Mouse (Mus musculus) A20 (cell line): ENCODE data around the gene Gcn1l1.

Source experiments
- DNase-seq: peaks from one replicate; pipeline ENCODE4 v3.0.0-alpha.2; 2011; ENCODE audit warnings: low read depth, low spot score

The Gcn1l1 gene

GRCm38 (mm10) chr5:115656677-115657076 is 91.6 kb downstream of the Gcn1l1 start:
- DNase-seq, result no peak

GRCm38 (mm10) chr5:115657234-115657633 is 92.2 kb downstream of the Gcn1l1 start:
- DNase-seq, result no peak

- DNase-seq, result no peak
Measured at GRCm38 (mm10) chr5:115658352-115658751, 93.3 kb downstream of the Gcn1l1 start.

GRCm38 (mm10) chr5:115662658-115663057 is 97.6 kb downstream of the Gcn1l1 start:
- DNase-seq, result no peak

GRCm38 (mm10) chr5:115666366-115667065 is 101.5 kb downstream of the Gcn1l1 start:
- no peak for DNase-seq

GRCm38 (mm10) chr5:115667210-115667609 is 102.2 kb downstream of the Gcn1l1 start:
- DNase-seq, result no peak

- no peak for DNase-seq
Measured at GRCm38 (mm10) chr5:115667894-115668293, 102.8 kb downstream of the Gcn1l1 start.

- no peak for DNase-seq
Measured at GRCm38 (mm10) chr5:115668986-115669385, 103.9 kb downstream of the Gcn1l1 start.

GRCm38 (mm10) chr5:115669974-115670373 is 104.9 kb downstream of the Gcn1l1 start:
- no peak for DNase-seq

- no peak for DNase-seq
Measured at GRCm38 (mm10) chr5:115670406-115670805, 105.4 kb downstream of the Gcn1l1 start.

- no peak for DNase-seq
Measured at GRCm38 (mm10) chr5:115671846-115672245, 106.8 kb downstream of the Gcn1l1 start.
